Mouse (Mus musculus) forebrain, embryonic 13.5 days (tissue): ENCODE measurements at regions not wholly inside any gene's neighbourhood (a gene's known extent, or its start where the extent isn't known, plus 50 kb on each side); places are given as distances from the start of the nearest gene placed in this dataset.

Experiments used
- ATAC-seq: fragments of 200-750 bp; cut with Nextera tagmentation; 2 replicates; pipeline ENCODE4 v1.8.0; 2017
- H3K27ac ChIP-seq: fragments of 300-500 bp; sonication (generic); 2 replicates; pipeline ENCODE4 v1.5.1; 2015; ENCODE audit warnings: inconsistent platforms, mild to moderate bottlenecking, moderate library complexity
- H3K27me3 ChIP-seq: fragments of 300-500 bp; sonication (generic); 2 replicates; pipeline ENCODE4 v1.6.1; 2015; ENCODE audit warnings: mild to moderate bottlenecking, inconsistent platforms
- H3K36me3 ChIP-seq: fragments of 300-500 bp; sonication (generic); 2 replicates; pipeline ENCODE4 v1.6.1; 2015; ENCODE audit warnings: mild to moderate bottlenecking, inconsistent platforms; ENCODE audit not compliant: poor library complexity, severe bottlenecking
- H3K4me1 ChIP-seq: fragments of 300-500 bp; sonication (generic); 2 replicates; pipeline ENCODE4 v1.6.1; 2015; ENCODE audit warnings: inconsistent platforms
- H3K4me2 ChIP-seq: fragments of 300-500 bp; sonication (generic); 2 replicates; pipeline ENCODE4 v1.6.1; 2015; ENCODE audit warnings: inconsistent platforms, mild to moderate bottlenecking, moderate library complexity
- H3K4me3 ChIP-seq: fragments of 300-500 bp; sonication (generic); 2 replicates; pipeline ENCODE4 v1.5.1; 2015; ENCODE audit warnings: mild to moderate bottlenecking, inconsistent platforms
- H3K9ac ChIP-seq: fragments of 300-500 bp; sonication (generic); 2 replicates; pipeline ENCODE4 v1.6.1; 2015; ENCODE audit warnings: mild to moderate bottlenecking, inconsistent platforms
- H3K9me3 ChIP-seq: fragments of 300-500 bp; sonication (generic); replicated peaks from 2 replicates; pipeline ENCODE4 v1.6.1; 2016; ENCODE audit warnings: inconsistent platforms
- WGBS: fragments of 180-500 bp; shearing (Covaris S2); methylation state at CpG from one replicate; pipeline ENCODE4 v1.1.7; 2015; 5-methylcytosine and 5-hydroxymethylcytosine counted together

DNA sequence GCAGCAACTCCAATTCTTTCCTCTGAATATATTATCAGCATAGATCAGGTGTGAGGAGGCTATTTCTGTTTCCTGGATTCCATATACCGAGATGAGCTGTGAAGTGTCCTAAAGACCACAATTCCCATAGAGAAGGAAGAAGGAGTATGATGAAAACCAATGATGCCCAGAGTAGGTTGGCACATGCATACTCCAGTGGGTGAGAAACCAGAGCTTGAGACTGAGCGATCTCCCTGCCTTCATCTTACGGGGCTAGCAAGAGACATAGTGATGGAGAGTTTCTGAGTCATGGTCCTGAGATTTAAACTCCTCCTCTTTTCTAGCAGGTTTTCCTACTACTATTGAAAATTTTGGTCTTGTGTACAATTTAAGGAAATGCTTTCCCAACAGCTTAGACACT, 103.1 kb upstream of the Atp5g3 start:
- H3K27me3 ChIP-seq = no peaks in the 10 kb centered on the region
- no peak for ATAC-seq
- no peaks in the 10 kb centered on the region for H3K9me3 ChIP-seq
- H3K4me1 ChIP-seq = no peaks in the 10 kb centered on the region
- H3K9ac ChIP-seq = no peak overlapping the region
- H3K27ac ChIP-seq = no peak overlapping the region
- 93% methylated on average over 3 of the region's 3 CpGs for WGBS
- no peaks in the 10 kb centered on the region for H3K36me3 ChIP-seq
- no peak overlapping the region for H3K4me3 ChIP-seq
- H3K4me2 ChIP-seq = no peak overlapping the region

DNA sequence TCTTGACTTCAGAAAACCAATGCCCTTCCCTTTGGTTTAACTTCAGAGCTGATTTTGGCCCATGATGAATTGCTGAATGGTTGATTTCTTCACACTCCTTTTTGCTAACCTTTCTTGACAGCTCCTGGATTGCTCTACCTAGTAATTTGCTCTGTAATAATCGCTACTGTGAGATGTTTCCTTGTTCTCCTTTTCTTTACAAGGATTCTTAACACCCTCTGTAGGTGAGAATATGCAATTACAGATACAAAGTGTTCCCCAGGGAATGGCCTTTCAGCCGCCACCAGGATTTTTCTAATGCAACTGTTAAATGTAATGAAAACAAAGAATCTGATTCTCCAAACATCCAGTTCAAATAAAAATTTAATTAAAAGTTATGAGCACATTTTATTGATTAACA, 87.4 kb upstream of the Atp5g3 start:
- no peaks in the 10 kb centered on the region for H3K4me1 ChIP-seq
- H3K4me2 ChIP-seq = no peak overlapping the region
- H3K9me3 ChIP-seq = no peaks in the 10 kb centered on the region
- H3K36me3 ChIP-seq = no peaks in the 10 kb centered on the region
- H3K9ac ChIP-seq = no peak overlapping the region
- H3K27ac ChIP-seq = no peak overlapping the region
- H3K4me3 ChIP-seq = no peak overlapping the region
- peaks cover 13% of the 10 kb centered on the region for H3K27me3 ChIP-seq
- WGBS = 12% methylated on average over 2 of the region's 2 CpGs
- ATAC-seq = no peak

DNA sequence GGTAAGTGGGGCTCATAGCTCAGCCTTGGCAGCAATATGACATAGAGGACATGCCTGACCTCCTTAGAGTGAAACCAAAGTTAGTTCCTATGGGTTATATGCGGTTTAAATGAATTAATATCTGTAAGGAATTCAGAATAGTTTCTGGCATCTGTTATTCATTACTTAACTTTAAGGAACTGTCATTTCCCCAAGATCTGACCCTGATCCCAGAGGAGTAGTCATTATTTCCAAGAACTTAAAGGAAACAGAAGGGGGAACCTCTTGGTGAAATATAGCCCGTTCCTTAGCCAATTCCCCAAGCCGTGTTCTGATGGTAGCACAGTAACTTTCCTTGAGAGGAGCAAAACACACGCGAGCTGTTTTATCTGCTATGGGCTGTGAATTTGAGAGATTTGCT, 85.9 kb upstream of the Atp5g3 start:
- H3K9ac ChIP-seq = no peak overlapping the region
- no peaks in the 10 kb centered on the region for H3K9me3 ChIP-seq
- H3K4me1 ChIP-seq = no peaks in the 10 kb centered on the region
- no peak overlapping the region for H3K4me2 ChIP-seq
- ATAC-seq = no peak
- H3K36me3 ChIP-seq = no peaks in the 10 kb centered on the region
- H3K27ac ChIP-seq = no peak overlapping the region
- H3K4me3 ChIP-seq = no peak overlapping the region
- H3K27me3 ChIP-seq = peaks cover 13% of the 10 kb centered on the region
- 89% methylated on average over 5 of the region's 5 CpGs for WGBS

DNA sequence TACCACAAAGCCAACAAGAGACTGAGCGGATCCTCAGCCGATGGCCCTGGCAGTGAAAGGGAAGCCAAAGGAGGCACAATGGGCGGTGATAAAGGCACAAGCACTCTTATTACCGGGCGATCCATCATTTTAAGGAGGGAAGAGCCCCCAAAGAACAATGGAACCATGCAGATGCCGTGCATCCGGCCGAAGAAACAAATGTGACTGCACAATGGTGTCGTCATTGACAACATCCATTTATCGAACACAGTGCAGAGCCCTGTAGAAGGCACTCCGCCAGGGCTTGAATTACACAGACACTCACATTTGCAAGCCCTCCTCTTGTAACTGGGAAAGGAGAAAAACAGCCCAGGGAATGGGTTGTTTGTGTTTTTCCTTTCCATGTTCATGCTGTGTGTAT, 80.7 kb upstream of the Atp5g3 start:
- no peak overlapping the region for H3K9ac ChIP-seq
- H3K4me3 ChIP-seq = no peak overlapping the region
- WGBS = 58% methylated on average over 11 of the region's 11 CpGs
- ATAC-seq = no peak
- no peaks in the 10 kb centered on the region for H3K36me3 ChIP-seq
- H3K27ac ChIP-seq = no peak overlapping the region
- no peaks in the 10 kb centered on the region for H3K27me3 ChIP-seq
- H3K9me3 ChIP-seq = no peaks in the 10 kb centered on the region
- 0 out of 2 replicates have a peak, but pooled peaks cover 4% of the 10 kb centered on the region for H3K4me1 ChIP-seq
- no peak overlapping the region for H3K4me2 ChIP-seq

DNA sequence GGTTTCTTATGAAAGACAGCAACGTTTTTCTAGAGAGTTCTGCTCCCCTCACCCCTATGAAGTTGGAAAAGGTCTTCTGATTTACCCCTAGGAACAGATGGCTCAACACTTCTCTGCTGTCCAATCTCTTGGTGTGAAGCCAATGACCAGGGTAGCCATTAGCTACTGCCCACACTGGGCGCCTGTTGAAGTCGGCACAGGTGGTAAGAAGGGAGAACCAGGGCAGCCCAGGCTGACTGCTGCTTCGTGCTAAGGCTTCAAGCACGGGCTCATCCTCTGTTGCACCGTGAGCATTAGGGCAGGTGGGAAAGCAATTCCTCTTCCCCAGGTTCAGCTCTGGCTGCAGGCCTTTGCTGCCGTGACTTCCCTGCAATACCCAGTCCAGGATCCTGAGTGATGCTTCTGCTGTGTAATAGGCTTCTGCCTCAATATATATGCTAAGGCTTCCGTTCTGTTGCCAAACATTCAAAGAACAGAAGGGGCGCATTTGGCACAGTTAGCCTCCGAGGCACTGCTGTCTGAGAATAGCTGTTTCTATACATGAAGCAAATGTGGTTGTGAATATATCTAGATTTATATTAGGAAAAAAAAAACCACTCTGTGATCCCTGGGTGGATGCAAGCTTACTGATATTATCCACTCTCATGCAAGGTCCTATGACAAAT, 76.4 kb upstream of the Atp5g3 start:
- 0 out of 2 replicates have a peak, but pooled peaks cover 4% of the 10 kb centered on the region for H3K4me1 ChIP-seq
- H3K9me3 ChIP-seq = no peaks in the 10 kb centered on the region
- H3K36me3 ChIP-seq = no peaks in the 10 kb centered on the region
- no peak for ATAC-seq
- H3K4me2 ChIP-seq = no peak overlapping the region
- no peak overlapping the region for H3K27ac ChIP-seq
- no peak overlapping the region for H3K4me3 ChIP-seq
- WGBS = 90% methylated on average over 10 of the region's 10 CpGs
- H3K9ac ChIP-seq = no peak overlapping the region
- no peaks in the 10 kb centered on the region for H3K27me3 ChIP-seq

DNA sequence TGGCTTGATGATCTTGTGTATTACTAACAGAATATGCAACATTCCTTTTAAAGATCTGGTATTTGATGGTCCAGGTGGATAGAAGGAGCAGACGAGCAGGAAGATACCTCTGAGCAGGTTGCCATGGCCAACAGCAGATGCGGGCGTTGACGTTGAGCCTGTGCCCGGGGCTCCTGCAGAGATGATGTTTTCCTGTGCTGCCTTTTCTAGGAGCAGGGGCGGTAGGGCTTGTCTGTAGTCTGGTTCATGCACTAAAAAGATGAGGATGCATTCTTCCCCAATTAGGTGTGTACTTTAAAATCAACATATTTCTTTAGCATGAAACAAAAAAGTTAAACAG, 74.8 kb upstream of the Atp5g3 start:
- H3K4me2 ChIP-seq = no peak overlapping the region
- H3K27ac ChIP-seq = no peak overlapping the region
- no peaks in the 10 kb centered on the region for H3K4me1 ChIP-seq
- no peaks in the 10 kb centered on the region for H3K9me3 ChIP-seq
- no peak overlapping the region for H3K4me3 ChIP-seq
- 86% methylated on average over 6 of the region's 6 CpGs for WGBS
- ATAC-seq = no peak
- H3K27me3 ChIP-seq = 0 out of 2 replicates have a peak, but pooled peaks cover 5% of the 10 kb centered on the region
- no peaks in the 10 kb centered on the region for H3K36me3 ChIP-seq
- H3K9ac ChIP-seq = no peak overlapping the region

GRCm38 (mm10) chr2:73985238-73985910, 74.2 kb upstream of the Atp5g3 start:
- 84% methylated on average over 14 of the region's 14 CpGs for WGBS

DNA sequence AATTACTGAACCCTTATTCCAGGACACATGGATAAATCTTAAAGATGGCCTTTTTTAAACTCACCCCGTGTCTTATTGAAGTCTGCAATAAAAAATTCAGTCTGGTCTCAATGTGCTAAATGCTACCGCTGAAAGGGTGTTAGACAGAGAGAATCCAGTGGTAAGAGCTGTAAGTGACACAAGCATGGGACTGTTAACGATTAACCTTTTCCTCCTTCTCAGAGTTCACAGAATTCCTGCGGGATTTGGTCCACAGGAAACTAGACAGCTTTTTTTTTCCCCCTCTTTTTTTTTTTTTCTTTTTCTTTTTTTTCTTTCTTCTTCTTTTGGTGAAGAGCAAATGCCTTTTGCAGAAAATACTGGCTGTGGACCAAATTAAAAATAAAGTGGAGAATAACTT, 72.0 kb upstream of the Atp5g3 start:
- H3K9me3 ChIP-seq = no peaks in the 10 kb centered on the region
- no peak for ATAC-seq
- WGBS = 56% methylated on average over 4 of the region's 4 CpGs

More at GRCm38 (mm10) chr2:73985238-73985910, 74.2 kb upstream of the Atp5g3 start:
- Histone ChIP-seq H3K27me3 (0 out of 2 replicates have a peak, but pooled peaks cover 5% of the 10 kb centered on the region), H3K9me3 (no peaks in the 10 kb centered on the region), H3K4me1 (no peaks in the 10 kb centered on the region), H3K36me3 (no peaks in the 10 kb centered on the region), H3K9ac (no peak overlapping the region), H3K27ac (no peak overlapping the region), H3K4me3 (no peak overlapping the region), H3K4me2 (no peak overlapping the region)
- no peak for ATAC-seq

GRCm38 (mm10) chr2:73978072-73978471, 66.9 kb upstream of the Atp5g3 start:
- Histone ChIP-seq H3K9ac (no peak overlapping the region), H3K27me3 (0 out of 2 replicates have a peak, but pooled peaks cover 5% of the 10 kb centered on the region), H3K9me3 (no peaks in the 10 kb centered on the region), H3K4me1 (peaks cover 7% of the 10 kb centered on the region), H3K36me3 (no peaks in the 10 kb centered on the region), H3K27ac (no peak overlapping the region), H3K4me3 (no peak overlapping the region), H3K4me2 (no peak overlapping the region)
- 86% methylated on average over 15 of the region's 15 CpGs for WGBS
- ATAC-seq = no peak

More for the DNA sequence above, 72.0 kb upstream of the Atp5g3 start:
- Histone ChIP-seq H3K4me3 (no peak overlapping the region), H3K4me2 (no peak overlapping the region), H3K27me3 (0 out of 2 replicates have a peak, but pooled peaks cover 5% of the 10 kb centered on the region), H3K27ac (no peak overlapping the region), H3K36me3 (no peaks in the 10 kb centered on the region), H3K4me1 (peaks cover 7% of the 10 kb centered on the region), H3K9ac (no peak overlapping the region)

GRCm38 (mm10) chr2:73973774-73974173, 62.6 kb upstream of the Atp5g3 start:
- Histone ChIP-seq H3K9me3 (no peaks in the 10 kb centered on the region), H3K4me3 (no peak overlapping the region), H3K27ac (no peak overlapping the region), H3K4me1 (no peaks in the 10 kb centered on the region), H3K9ac (no peak overlapping the region), H3K4me2 (no peak overlapping the region), H3K36me3 (no peaks in the 10 kb centered on the region), H3K27me3 (no peaks in the 10 kb centered on the region)
- no peak for ATAC-seq
- 68% methylated on average over 3 of the region's 3 CpGs for WGBS

- Histone ChIP-seq H3K4me1 (peaks cover 7% of the 10 kb centered on the region; the same call in 1 of the 2 replicates), H3K27ac (no peak overlapping the region), H3K9me3 (no peaks in the 10 kb centered on the region), H3K4me3 (no peak overlapping the region), H3K36me3 (no peaks in the 10 kb centered on the region), H3K9ac (no peak overlapping the region), H3K4me2 (no peak overlapping the region), H3K27me3 (0 out of 2 replicates have a peak, but pooled peaks cover 6% of the 10 kb centered on the region)
- ATAC-seq = no peak
- 64% methylated on average over 7 of the region's 7 CpGs for WGBS
These were observed 56.5 kb upstream of the Atp5g3 start for GRCm38 (mm10) chr2:73967618-73968017.

GRCm38 (mm10) chr2:73965595-73965994, 54.5 kb upstream of the Atp5g3 start:
- Histone ChIP-seq H3K27ac (no peak overlapping the region), H3K27me3 (0 out of 2 replicates have a peak, but pooled peaks cover 6% of the 10 kb centered on the region), H3K4me1 (peaks cover 7% of the 10 kb centered on the region; the same call in 1 of the 2 replicates), H3K36me3 (no peaks in the 10 kb centered on the region), H3K4me2 (no peak overlapping the region), H3K9ac (no peak overlapping the region), H3K4me3 (no peak overlapping the region), H3K9me3 (no peaks in the 10 kb centered on the region)
- WGBS = 10% methylated on average over 4 of the region's 4 CpGs
- no peak for ATAC-seq
